Mouse (Mus musculus): ENCODE measurements around the gene Popdc3. TPM values are rescaled to one million over a fixed set of nuclear protein-coding genes. Genes with fewer than 3 reads are reported as not detected.
"Not testable (repeated sequence)": the region's sequence is repeated elsewhere in the genome, so short reads cannot be mapped to it uniquely, and the experiment has no call there.

The Popdc3 gene
- polyA plus RNA-seq, 1 experiment from 2014 or later = 0.44 TPM

DNA sequence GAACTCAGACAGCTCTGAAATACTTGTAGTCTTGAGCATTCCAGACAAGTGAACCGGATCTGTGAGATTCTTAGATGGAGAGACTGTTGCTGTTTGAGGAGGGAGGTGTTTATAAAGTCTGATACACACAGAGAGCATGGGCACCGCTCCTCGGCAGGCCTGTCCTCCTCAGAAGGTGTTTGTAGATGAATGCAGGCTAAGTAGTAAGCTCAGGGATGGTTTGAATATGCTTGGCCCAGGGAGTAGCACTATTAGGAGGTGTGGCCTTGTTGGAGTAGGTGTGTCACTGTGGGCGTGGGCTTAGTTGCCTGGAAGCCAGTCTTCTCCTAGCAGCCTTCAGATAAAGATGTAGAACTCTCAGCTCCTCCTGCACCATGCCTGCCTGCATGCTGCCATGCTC lies 114.3 kb downstream of the Popdc3 start:
- ATAC-seq; H3K27ac ChIP-seq (ENCODE audit: low read depth, low read length); H3K9ac ChIP-seq (ENCODE audit: low read length); DNase-seq (ENCODE audit: low spot score); H3K4me3 ChIP-seq (ENCODE audit: low read depth, low read length); H3K9me3 ChIP-seq (replicated peaks; ENCODE audit: control insufficient read depth, low read length); H3K4me2 ChIP-seq (ENCODE audit: low read length); H3K36me3 ChIP-seq (ENCODE audit: control insufficient read depth, insufficient read depth, low read length); H3K4me1 ChIP-seq (ENCODE audit: control insufficient read depth, insufficient read depth, low read length): not testable (repeated sequence)
- 70% methylated on average over 4 of the region's 4 CpGs for WGBS
- H3K27me3 ChIP-seq (replicated peaks; ENCODE audit: control insufficient read depth, insufficient read depth, low read length) = peaks cover 21% of the 10 kb centered on the region

DNA sequence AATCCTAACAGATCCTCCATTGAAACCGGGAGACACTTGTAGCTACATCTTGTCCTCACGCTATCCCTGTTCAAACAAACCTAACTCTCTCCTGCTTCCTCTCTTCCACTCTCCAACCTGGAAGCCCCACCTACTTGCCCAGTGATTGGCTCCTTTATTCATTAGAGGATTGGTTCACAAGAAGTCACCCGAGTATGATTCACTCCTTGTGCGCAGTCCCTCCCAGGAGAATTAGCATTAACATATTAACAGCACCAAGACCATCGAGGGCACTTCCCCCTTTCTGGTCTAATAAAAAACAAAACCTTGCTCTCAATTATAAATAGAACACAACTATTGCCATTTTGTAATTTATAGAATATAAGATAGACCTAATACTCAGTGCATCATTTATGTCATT lies 117.2 kb downstream of the Popdc3 start:
- H3K9me3 ChIP-seq (replicated peaks; ENCODE audit: control insufficient read depth, low read length) = no peaks in the 10 kb centered on the region
- H3K36me3 ChIP-seq (ENCODE audit: control insufficient read depth, insufficient read depth, low read length) = no peaks in the 10 kb centered on the region
- no peaks in the 10 kb centered on the region for H3K4me1 ChIP-seq (ENCODE audit: control insufficient read depth, insufficient read depth, low read length)
- DNase-seq (ENCODE audit: low spot score) (no peak), ATAC-seq (no peak)
- no peak overlapping the region for H3K4me2 ChIP-seq (ENCODE audit: low read length)
- H3K27me3 ChIP-seq (replicated peaks; ENCODE audit: control insufficient read depth, insufficient read depth, low read length) = peaks cover 5% of the 10 kb centered on the region
- no peak overlapping the region for H3K27ac ChIP-seq (ENCODE audit: low read depth, low read length)
- H3K9ac ChIP-seq (ENCODE audit: low read length) = no peak overlapping the region
- 82% methylated on average over 5 of the region's 5 CpGs for WGBS
- H3K4me3 ChIP-seq (ENCODE audit: low read depth, low read length) = no peak overlapping the region

- Histone ChIP-seq H3K4me1 (ENCODE audit: control insufficient read depth, insufficient read depth, low read length) (no peaks in the 10 kb centered on the region), H3K36me3 (ENCODE audit: control insufficient read depth, insufficient read depth, low read length) (no peaks in the 10 kb centered on the region), H3K27me3 (replicated peaks; ENCODE audit: control insufficient read depth, insufficient read depth, low read length) (no peaks in the 10 kb centered on the region), H3K9me3 (replicated peaks; ENCODE audit: control insufficient read depth, low read length) (no peaks in the 10 kb centered on the region), H3K27ac (ENCODE audit: low read depth, low read length) (no peak overlapping the region), H3K4me3 (ENCODE audit: low read depth, low read length) (no peak overlapping the region), H3K9ac (ENCODE audit: low read length) (no peak overlapping the region), H3K4me2 (ENCODE audit: low read length) (no peak overlapping the region)
- WGBS = 45% methylated on average over 6 of the region's 6 CpGs
- no peak; the same call in 1 of the 2 replicates for ATAC-seq
- peak; percentile 58 for DNase-seq (ENCODE audit: low spot score)
These were observed 120.6 kb downstream of the Popdc3 start for GRCm38 (mm10) chr10:45298503-45298902.

DNA sequence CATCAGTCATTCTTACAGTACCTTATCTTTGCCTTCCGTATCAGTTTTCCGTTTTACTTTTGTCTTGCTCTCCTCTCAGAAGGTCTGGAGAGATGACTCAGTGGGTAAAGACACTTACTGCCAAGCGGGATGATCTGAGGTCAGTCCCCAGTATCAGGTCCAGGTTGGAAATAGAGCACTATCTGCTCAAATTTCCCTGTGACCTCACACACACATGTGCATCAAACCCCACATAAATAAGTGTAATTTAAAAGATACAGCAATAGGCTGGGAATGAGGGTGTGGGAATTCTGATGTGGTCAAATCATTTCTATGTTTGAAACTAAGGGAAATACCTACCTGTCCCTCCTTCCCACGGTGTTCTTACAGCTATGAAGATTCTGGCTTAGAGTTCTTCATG lies 121.6 kb downstream of the Popdc3 start:
- no peaks in the 10 kb centered on the region for H3K27me3 ChIP-seq (replicated peaks; ENCODE audit: control insufficient read depth, insufficient read depth, low read length)
- no peaks in the 10 kb centered on the region for H3K9me3 ChIP-seq (replicated peaks; ENCODE audit: control insufficient read depth, low read length)
- no peak overlapping the region for H3K27ac ChIP-seq (ENCODE audit: low read depth, low read length)
- no peaks in the 10 kb centered on the region for H3K4me1 ChIP-seq (ENCODE audit: control insufficient read depth, insufficient read depth, low read length)
- ATAC-seq (no peak), DNase-seq (ENCODE audit: low spot score) (no peak)
- no peak overlapping the region for H3K4me2 ChIP-seq (ENCODE audit: low read length)
- no peaks in the 10 kb centered on the region for H3K36me3 ChIP-seq (ENCODE audit: control insufficient read depth, insufficient read depth, low read length)
- H3K4me3 ChIP-seq (ENCODE audit: low read depth, low read length) = no peak overlapping the region
- WGBS = 91% methylated on average over 4 of the region's 4 CpGs
- no peak overlapping the region for H3K9ac ChIP-seq (ENCODE audit: low read length)

GRCm38 (mm10) chr10:45303315-45304036 lies 125.6 kb downstream of the Popdc3 start:
- no peak for DNase-seq (ENCODE audit: low spot score)
- no peak overlapping the region for H3K4me2 ChIP-seq (ENCODE audit: low read length)
- no peak overlapping the region for H3K27ac ChIP-seq (ENCODE audit: low read depth, low read length)
- no peak for ATAC-seq
- no peaks in the 10 kb centered on the region for H3K9me3 ChIP-seq (replicated peaks; ENCODE audit: control insufficient read depth, low read length)
- no peak overlapping the region for H3K4me3 ChIP-seq (ENCODE audit: low read depth, low read length)
- no peaks in the 10 kb centered on the region for H3K36me3 ChIP-seq (ENCODE audit: control insufficient read depth, insufficient read depth, low read length)
- no peak overlapping the region for H3K9ac ChIP-seq (ENCODE audit: low read length)
- no peaks in the 10 kb centered on the region for H3K4me1 ChIP-seq (ENCODE audit: control insufficient read depth, insufficient read depth, low read length)
- WGBS = 80% methylated on average over 14 of the region's 14 CpGs
- no peaks in the 10 kb centered on the region for H3K27me3 ChIP-seq (replicated peaks; ENCODE audit: control insufficient read depth, insufficient read depth, low read length)

GRCm38 (mm10) chr10:45305173-45305572 lies 127.3 kb downstream of the Popdc3 start:
- Histone ChIP-seq H3K36me3 (ENCODE audit: control insufficient read depth, insufficient read depth, low read length) (no peaks in the 10 kb centered on the region), H3K9me3 (replicated peaks; ENCODE audit: control insufficient read depth, low read length) (no peaks in the 10 kb centered on the region), H3K9ac (ENCODE audit: low read length) (no peak overlapping the region), H3K4me2 (ENCODE audit: low read length) (no peak overlapping the region), H3K4me1 (ENCODE audit: control insufficient read depth, insufficient read depth, low read length) (no peaks in the 10 kb centered on the region), H3K27me3 (replicated peaks; ENCODE audit: control insufficient read depth, insufficient read depth, low read length) (no peaks in the 10 kb centered on the region), H3K27ac (ENCODE audit: low read depth, low read length) (no peak overlapping the region), H3K4me3 (ENCODE audit: low read depth, low read length) (no peak overlapping the region)
- 60% methylated on average over 5 of the region's 5 CpGs for WGBS
- ATAC-seq (no peak), DNase-seq (ENCODE audit: low spot score) (no peak)

DNA sequence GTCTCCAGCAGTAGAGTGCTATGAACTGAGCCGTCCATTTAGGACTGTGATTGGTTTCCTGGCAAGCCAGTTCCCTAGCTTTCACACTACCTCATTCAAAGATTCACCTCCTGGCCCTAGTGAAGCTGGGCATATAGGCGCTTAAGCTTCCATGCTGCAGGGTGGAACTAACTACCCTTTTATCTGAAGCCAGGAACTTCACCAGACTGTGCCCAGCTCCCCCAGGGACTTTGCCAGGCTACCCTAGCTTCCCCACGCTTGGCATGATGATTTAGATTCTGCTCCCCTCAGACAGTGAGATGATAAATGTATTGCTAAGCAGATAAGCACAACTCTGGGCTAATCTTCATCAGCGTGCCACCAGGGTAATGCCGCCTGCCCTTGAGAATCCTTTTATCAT lies 133.2 kb downstream of the Popdc3 start:
- DNase-seq (ENCODE audit: low spot score) (no peak), ATAC-seq (peak; percentile 42)
- Histone ChIP-seq H3K27ac (ENCODE audit: low read depth, low read length) (no peak overlapping the region), H3K36me3 (ENCODE audit: control insufficient read depth, insufficient read depth, low read length) (no peaks in the 10 kb centered on the region), H3K9me3 (replicated peaks; ENCODE audit: control insufficient read depth, low read length) (no peaks in the 10 kb centered on the region), H3K4me1 (ENCODE audit: control insufficient read depth, insufficient read depth, low read length) (no peaks in the 10 kb centered on the region), H3K9ac (ENCODE audit: low read length) (no peak overlapping the region), H3K27me3 (replicated peaks; ENCODE audit: control insufficient read depth, insufficient read depth, low read length) (no peaks in the 10 kb centered on the region), H3K4me3 (ENCODE audit: low read depth, low read length) (no peak overlapping the region), H3K4me2 (ENCODE audit: low read length) (no peak overlapping the region)
- 83% methylated on average over 5 of the region's 5 CpGs for WGBS

DNA sequence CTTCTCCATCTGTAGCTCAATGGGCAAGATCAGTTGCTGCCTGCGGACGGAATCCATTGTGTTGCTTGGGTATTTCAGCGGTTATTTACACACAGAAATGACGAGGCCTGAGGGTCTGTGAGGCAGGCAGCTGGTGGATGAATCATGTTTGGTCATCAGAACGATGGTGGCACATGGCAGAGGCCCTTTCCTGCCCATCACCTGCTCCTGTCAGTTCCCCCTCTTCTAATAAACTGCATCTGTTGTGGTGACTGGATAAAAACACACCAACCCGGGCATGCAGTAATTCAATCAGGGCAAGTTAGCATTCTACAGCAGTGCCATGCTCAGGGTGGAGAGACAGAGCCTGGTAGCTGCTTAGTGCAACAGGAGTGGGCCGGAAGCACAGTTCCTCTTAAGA lies 133.7 kb downstream of the Popdc3 start:
- DNase-seq (ENCODE audit: low spot score) (peak; percentile 33), ATAC-seq (peak; percentile 70)
- 67% methylated on average over 7 of the region's 7 CpGs for WGBS

DNA sequence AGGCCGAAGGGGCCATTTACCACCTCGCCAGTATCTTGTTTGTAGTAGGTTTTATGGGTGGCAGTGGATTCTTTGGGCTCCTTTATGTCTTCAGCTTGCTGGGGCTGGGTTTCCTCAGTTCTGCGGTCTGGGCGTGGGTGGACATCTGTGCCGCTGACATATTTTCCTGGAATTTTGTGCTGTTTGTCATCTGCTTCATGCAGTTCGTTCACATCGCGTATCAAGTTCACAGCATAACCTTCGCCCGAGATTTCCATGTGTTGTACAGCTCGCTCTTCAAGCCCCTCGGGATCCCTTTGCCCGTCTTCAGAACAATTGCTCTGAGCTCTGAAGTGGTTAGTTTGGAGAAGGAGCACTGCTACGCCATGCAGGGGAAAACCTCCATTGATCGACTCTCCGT lies 137.0 kb downstream of the Popdc3 start:
- no peaks in the 10 kb centered on the region for H3K27me3 ChIP-seq (replicated peaks; ENCODE audit: control insufficient read depth, insufficient read depth, low read length)
- WGBS = 94% methylated on average over 16 of the region's 16 CpGs
- H3K36me3 ChIP-seq (ENCODE audit: control insufficient read depth, insufficient read depth, low read length) = no peaks in the 10 kb centered on the region

More for the DNA sequence above, 133.7 kb downstream of the Popdc3 start:
- Histone ChIP-seq H3K36me3 (ENCODE audit: control insufficient read depth, insufficient read depth, low read length) (no peaks in the 10 kb centered on the region), H3K9ac (ENCODE audit: low read length) (no peak overlapping the region), H3K27me3 (replicated peaks; ENCODE audit: control insufficient read depth, insufficient read depth, low read length) (no peaks in the 10 kb centered on the region), H3K4me2 (ENCODE audit: low read length) (no peak overlapping the region), H3K4me3 (ENCODE audit: low read depth, low read length) (no peak overlapping the region), H3K27ac (ENCODE audit: low read depth, low read length) (peak overlapping the region; percentile 27; the same call in 1 of the 2 replicates), H3K9me3 (replicated peaks; ENCODE audit: control insufficient read depth, low read length) (no peaks in the 10 kb centered on the region), H3K4me1 (ENCODE audit: control insufficient read depth, insufficient read depth, low read length) (no peaks in the 10 kb centered on the region)

More for the DNA sequence above, 137.0 kb downstream of the Popdc3 start:
- H3K4me3 ChIP-seq (ENCODE audit: low read depth, low read length) = no peak overlapping the region
- no peak overlapping the region for H3K4me2 ChIP-seq (ENCODE audit: low read length)
- ATAC-seq = no peak
- no peaks in the 10 kb centered on the region for H3K4me1 ChIP-seq (ENCODE audit: control insufficient read depth, insufficient read depth, low read length)
- H3K9ac ChIP-seq (ENCODE audit: low read length) = no peak overlapping the region
- 0 out of 2 replicates have a peak, but pooled peaks cover 3% of the 10 kb centered on the region for H3K9me3 ChIP-seq (replicated peaks; ENCODE audit: control insufficient read depth, low read length)
- H3K27ac ChIP-seq (ENCODE audit: low read depth, low read length) = no peak overlapping the region
- DNase-seq (ENCODE audit: low spot score) = no peak

Measured in forebrain, embryonic 14.5 days (tissue).